Mouse (Mus musculus): Measurements from ENCODE around the gene Mlec.
"Not testable (repeated sequence)": the region's sequence is repeated elsewhere in the genome, so short reads cannot be mapped to it uniquely, and the experiment has no call there.

The Mlec gene

GRCm38 (mm10) chr5:115124690-115125089 lies 33.3 kb downstream of the Mlec start:
- no peak for DNase-seq

GRCm38 (mm10) chr5:115120978-115121377 lies 37.0 kb downstream of the Mlec start:
- DNase-seq = peak; percentile 62 to 68

- DNase-seq = peak; percentile 35 to 72
Measured at GRCm38 (mm10) chr5:115118961-115119570, 38.9 kb downstream of the Mlec start, which contains the start of gene Acads. Gene Acads, minus strand, starts transcription at chr5:115119346.

- DNase-seq = no peak
Measured at GRCm38 (mm10) chr5:115117467-115117866, 40.5 kb downstream of the Mlec start.

GRCm38 (mm10) chr5:115116426-115116825 lies 41.6 kb downstream of the Mlec start:
- no peak for DNase-seq

GRCm38 (mm10) chr5:115114501-115114900 lies 43.5 kb downstream of the Mlec start:
- DNase-seq = no peak

GRCm38 (mm10) chr5:115113244-115113643 lies 44.7 kb downstream of the Mlec start:
- no peak for DNase-seq

- no peak for DNase-seq
Measured at GRCm38 (mm10) chr5:115111156-115111555, 46.8 kb downstream of the Mlec start.

- not testable (repeated sequence) for DNase-seq
Measured at GRCm38 (mm10) chr5:115103253-115103652, 54.7 kb downstream of the Mlec start.

- DNase-seq = no peak
Measured at GRCm38 (mm10) chr5:115102231-115102630, 55.7 kb downstream of the Mlec start.

GRCm38 (mm10) chr5:115100473-115100872 lies 57.5 kb downstream of the Mlec start:
- no peak for DNase-seq

- no peak for DNase-seq
Measured at GRCm38 (mm10) chr5:115099991-115100390, 58.0 kb downstream of the Mlec start.

GRCm38 (mm10) chr5:115099530-115099929 lies 58.4 kb downstream of the Mlec start:
- DNase-seq = no peak

GRCm38 (mm10) chr5:115098195-115098594 lies 59.8 kb downstream of the Mlec start, which contains the start of gene Gm10401:
Gene Gm10401, minus strand, starts transcription at chr5:115098295.
- no peak for DNase-seq

Measured in cerebellum, adult 18-20 months (tissue).